ENCODE assay signal across 8 mouse cellular contexts in the genomic region with DNA sequence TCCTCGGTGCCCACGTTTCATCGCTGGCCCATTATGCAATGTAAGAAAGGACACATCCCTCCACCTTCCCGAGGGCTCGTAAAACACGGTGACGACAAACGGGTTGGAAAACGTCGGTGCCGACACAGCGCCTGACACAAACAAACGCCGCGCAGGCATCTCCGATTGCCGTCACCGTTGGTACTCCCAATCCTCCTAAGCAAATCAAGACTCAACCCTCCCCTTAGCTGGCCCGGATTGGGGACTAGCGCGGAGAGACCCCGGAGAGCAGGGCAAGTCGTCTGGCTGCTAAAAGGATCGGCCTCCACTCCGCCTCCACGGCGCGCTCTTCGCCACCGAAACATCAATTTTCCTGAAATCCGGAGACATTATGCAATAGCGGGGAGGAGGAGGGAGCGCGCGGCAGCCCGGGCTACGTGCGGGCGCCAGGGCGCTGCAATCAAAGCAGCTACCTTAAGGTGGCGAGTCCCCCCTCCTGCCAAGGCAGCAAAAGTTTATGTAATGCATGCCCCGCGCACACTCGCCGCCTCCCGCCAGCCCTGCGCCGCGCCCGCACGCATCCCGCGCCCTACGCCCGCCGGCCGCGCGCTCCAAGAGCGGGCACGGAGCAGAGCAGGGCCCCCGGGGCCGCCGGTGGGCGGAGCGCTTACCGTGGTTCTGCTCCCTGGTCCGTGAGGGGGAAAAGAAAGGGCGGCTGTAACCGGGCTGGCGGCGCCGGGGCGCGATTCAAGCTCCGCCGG. TPM values are rescaled to one million over a fixed set of nuclear protein-coding genes. Genes with fewer than 3 reads are reported as not detected.
A peak's percentile ranks its signal among the peaks of the same experiment; 100 is the strongest.
DNase-seq lines count a peak whose midpoint lies in the region; ATAC-seq and TF ChIP-seq lines count a peak whose summit lies in the region.

No protein-coding gene starts in this region.

- peak; percentile 46 for TF ChIP-seq CTCF in hindbrain, postnatal 0 days (IDR thresholded peaks at IDR 0.05; ENCODE audit: low read depth)

- H3K4me3 ChIP-seq in hindbrain, postnatal 0 days (ENCODE audit: low read length) = peak overlapping the region; percentile 81

- H3K9me3 ChIP-seq in hindbrain, postnatal 0 days (ENCODE audit: low read length) = no peaks in the 10 kb centered on the region

- no peaks in the 10 kb centered on the region for H3K36me3 ChIP-seq in hindbrain, postnatal 0 days (ENCODE audit: insufficient read depth, low read length)

- peak; percentile 83 for ATAC-seq in hindbrain, postnatal 0 days

- peak; percentile 75 for DNase-seq in T-cell, adult 2 months (ENCODE audit: low spot score)
- peak; percentile 84 for DNase-seq in cerebellum, adult 8-10 months
- peak; percentile 71 to 75 for DNase-seq in frontal cortex, postnatal 14 days (ENCODE audit: low spot score in 2 of 2)
- DNase-seq in hindbrain, postnatal 0 days (ENCODE audit: low spot score) = peak; percentile 85
- DNase-seq in left cerebral cortex, adult 8-10 months (ENCODE audit: low spot score in 2 of 2) = peak; percentile 76 to 83
- peak; percentile 73 to 84 for DNase-seq in lung, postnatal 4 days
- DNase-seq in right cerebral cortex, adult 2 months (ENCODE audit: low spot score in 2 of 2) = peak; percentile 77 to 83
- no peak for DNase-seq in c-Kit-positive CD71-positive TER-119-positive erythroid progenitor cells, embryonic 14.5 days (ENCODE audit: low spot score)

- under 1% methylated on average over 72 of the region's 77 CpGs for WGBS in hindbrain, postnatal 0 days

- peak overlapping the region; percentile 78 for H3K4me2 ChIP-seq in hindbrain, postnatal 0 days (ENCODE audit: low read depth, low read length)

- H3K27ac ChIP-seq in hindbrain, postnatal 0 days = peak overlapping the region; percentile 96

- H3K9ac ChIP-seq in hindbrain, postnatal 0 days (replicated peaks; ENCODE audit: low read length) = peak overlapping the region; percentile 95

- no peaks in the 10 kb centered on the region for H3K27me3 ChIP-seq in hindbrain, postnatal 0 days (ENCODE audit: insufficient read depth, low read length)

- H3K4me1 ChIP-seq in hindbrain, postnatal 0 days (ENCODE audit: insufficient read depth, low read length) = peaks cover 13% of the 10 kb centered on the region; the same call in 1 of the 2 replicates

RNA-seq across cellular contexts. Expression of a gene that starts 0.5 kb away (rescaled TPM):
- total RNA-seq in hindbrain, postnatal 0 days (2014; rRNA removed) = 16.4 and 17.9 TPM in 2 replicates
- polyA plus RNA-seq in hindbrain, postnatal 0 days (2015; fragmentation: Nextera tagmentation; extraction: Ambion mirVana) = 27.2 and 28.3 TPM in 2 replicates
- 10 to 100 TPM in 3 of 4 experiments, 1 to 10 TPM in 1; 9.5 to 11.4 (median 10.7) TPM for total RNA-seq in left cerebral cortex, adult 8-10 months (2022)

RNA-seq across cellular contexts. Expression of a gene that starts 50.9 kb away (rescaled TPM):
- total RNA-seq in hindbrain, postnatal 0 days (2014; rRNA removed) = 39.3 and 41.5 TPM in 2 replicates
- polyA plus RNA-seq in hindbrain, postnatal 0 days (2015; fragmentation: Nextera tagmentation; extraction: Ambion mirVana) = 65.9 and 72.8 TPM in 2 replicates
- total RNA-seq in left cerebral cortex, adult 8-10 months (2022) = 100 to 1,000 TPM in 3 of 4 experiments, 10 to 100 TPM in 1; 94.6 to 109 (median 103) TPM
